Mouse (Mus musculus): ENCODE measurements at regions not wholly inside any gene's neighbourhood (a gene's known extent, or its start where the extent isn't known, plus 50 kb on each side); places are given as distances from the start of the nearest gene placed in this dataset.
A peak's percentile ranks its signal among the peaks of the same experiment; 100 is the strongest.

DNA sequence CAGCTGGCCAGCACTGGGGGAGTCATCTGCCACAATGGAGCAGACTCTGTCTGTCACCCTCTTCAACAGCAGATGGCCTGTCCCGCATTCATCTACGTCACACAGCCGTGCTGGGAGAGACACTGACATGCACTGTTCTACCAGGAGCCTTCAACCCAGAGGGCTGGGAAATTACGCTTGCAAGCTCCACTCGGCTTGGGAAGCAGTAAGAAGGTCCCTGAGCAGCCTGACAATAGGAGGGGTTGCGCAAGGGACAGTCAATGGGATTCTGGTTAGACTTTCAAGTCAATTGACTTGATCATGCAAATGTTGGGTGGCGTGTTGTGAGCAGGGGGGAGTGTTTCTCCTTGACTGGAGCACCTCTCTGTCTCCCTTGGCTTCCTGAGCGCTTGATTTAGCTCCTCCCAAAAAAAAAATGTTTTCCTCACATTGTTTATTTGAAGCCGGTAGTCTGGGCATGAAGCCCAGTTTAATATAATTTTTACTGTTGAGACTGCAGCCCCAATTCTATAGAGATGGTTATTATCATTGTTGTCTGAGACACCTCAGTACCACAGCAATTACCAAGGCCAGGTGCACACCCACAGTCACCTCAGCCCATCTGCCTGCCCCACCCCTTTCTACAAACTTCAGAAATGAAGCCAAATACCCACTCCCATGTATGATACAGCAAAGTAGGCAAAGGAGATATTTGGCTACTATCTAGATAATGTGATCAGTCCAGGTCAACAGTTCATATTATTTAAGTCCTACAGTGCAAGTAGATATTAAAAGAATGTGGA, 99.9 kb upstream of the Klf3 start:
- no peak for DNase-seq (ENCODE audit: extremely low spot score, low spot score)
- H3K36me3 ChIP-seq (replicated peaks), result no peaks in the 10 kb centered on the region
- WGBS, result 69% methylated on average over 9 of the region's 9 CpGs
- H3K4me1 ChIP-seq, result peaks cover 21% of the 10 kb centered on the region
- no peaks in the 10 kb centered on the region for H3K9me3 ChIP-seq
- H3K4me3 ChIP-seq, result no peak overlapping the region
- peak overlapping the region; percentile 56; the same call in 1 of the 2 replicates for H3K27ac ChIP-seq
- H3K27me3 ChIP-seq (ENCODE audit: poor library complexity, severe bottlenecking), result no peaks in the 10 kb centered on the region

DNA sequence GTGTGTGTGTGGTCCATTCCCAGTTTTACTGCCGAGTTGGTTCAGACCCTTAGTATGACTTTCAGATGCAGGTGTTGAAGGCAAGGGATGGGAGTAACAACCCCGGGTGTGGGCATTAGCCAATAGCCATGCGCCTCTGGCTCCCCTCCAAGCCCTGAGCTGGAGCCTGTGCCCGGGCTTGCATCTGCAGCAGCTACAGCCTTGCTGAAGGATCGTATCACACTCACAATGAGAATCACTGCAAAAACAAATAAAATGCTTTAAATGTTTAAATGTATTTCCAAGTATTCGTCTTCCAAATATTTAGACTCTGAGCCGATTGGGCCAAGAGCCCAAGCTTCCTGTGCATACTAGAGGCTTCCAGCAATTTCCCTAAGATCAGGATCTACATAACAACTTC, 99.0 kb upstream of the Klf3 start:
- no peak for DNase-seq (ENCODE audit: extremely low spot score, low spot score)
- Histone ChIP-seq H3K36me3 (replicated peaks) (no peaks in the 10 kb centered on the region), H3K27ac (no peak overlapping the region), H3K4me3 (no peak overlapping the region), H3K27me3 (ENCODE audit: poor library complexity, severe bottlenecking) (no peaks in the 10 kb centered on the region), H3K9me3 (no peaks in the 10 kb centered on the region), H3K4me1 (peaks cover 24% of the 10 kb centered on the region)
- WGBS, result 87% methylated on average over 7 of the region's 7 CpGs

DNA sequence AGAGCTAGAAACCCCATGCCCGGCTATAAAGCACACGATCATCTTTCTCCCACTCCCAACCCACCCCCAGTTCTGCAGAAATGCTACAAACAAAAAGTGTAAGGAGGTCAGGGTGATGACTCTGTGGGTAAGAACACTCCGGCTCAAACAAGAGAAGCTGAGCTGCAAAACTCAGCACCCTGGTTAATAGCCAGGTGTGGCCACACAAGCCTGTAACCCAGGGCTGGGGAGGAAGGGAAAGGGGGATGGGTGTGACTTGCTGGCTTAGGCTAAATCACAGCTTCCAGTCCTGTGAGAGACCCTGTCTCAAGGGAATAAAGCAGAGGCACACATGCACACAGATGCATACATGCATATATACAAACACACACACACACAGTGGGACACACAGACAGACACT, 96.6 kb upstream of the Klf3 start:
- WGBS, result 85% methylated on average over 3 of the region's 3 CpGs
- Histone ChIP-seq H3K9me3 (no peaks in the 10 kb centered on the region), H3K4me1 (peaks cover 33% of the 10 kb centered on the region), H3K27ac (no peak overlapping the region), H3K36me3 (replicated peaks) (no peaks in the 10 kb centered on the region), H3K4me3 (no peak overlapping the region), H3K27me3 (ENCODE audit: poor library complexity, severe bottlenecking) (no peaks in the 10 kb centered on the region)
- DNase-seq (ENCODE audit: extremely low spot score, low spot score), result no peak

DNA sequence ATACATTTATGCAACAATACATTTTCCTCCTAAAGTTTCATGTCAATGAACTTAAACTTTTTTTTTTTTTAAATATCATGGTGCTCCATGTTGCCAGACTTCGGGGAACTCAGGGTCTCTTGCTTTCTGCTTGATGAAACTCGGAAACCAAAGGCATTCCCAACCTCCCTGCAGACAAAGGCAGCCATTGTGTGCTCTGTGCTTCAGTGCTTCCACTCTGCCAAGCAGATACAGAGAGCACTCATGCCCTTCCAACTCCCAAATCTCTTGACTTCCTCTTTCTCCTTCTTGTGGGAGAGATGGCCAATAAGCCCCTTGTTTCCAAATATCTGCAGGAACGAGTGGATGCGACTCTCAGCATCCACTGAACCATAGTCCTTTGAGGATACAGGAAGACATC, 94.0 kb upstream of the Klf3 start:
- Histone ChIP-seq H3K4me1 (peaks cover 24% of the 10 kb centered on the region), H3K9me3 (no peaks in the 10 kb centered on the region), H3K27ac (peak overlapping the region; percentile 66), H3K36me3 (replicated peaks) (no peaks in the 10 kb centered on the region), H3K4me3 (no peak overlapping the region), H3K27me3 (ENCODE audit: poor library complexity, severe bottlenecking) (no peaks in the 10 kb centered on the region)
- WGBS, result 20% methylated on average over 4 of the region's 4 CpGs
- no peak for DNase-seq (ENCODE audit: extremely low spot score, low spot score)

DNA sequence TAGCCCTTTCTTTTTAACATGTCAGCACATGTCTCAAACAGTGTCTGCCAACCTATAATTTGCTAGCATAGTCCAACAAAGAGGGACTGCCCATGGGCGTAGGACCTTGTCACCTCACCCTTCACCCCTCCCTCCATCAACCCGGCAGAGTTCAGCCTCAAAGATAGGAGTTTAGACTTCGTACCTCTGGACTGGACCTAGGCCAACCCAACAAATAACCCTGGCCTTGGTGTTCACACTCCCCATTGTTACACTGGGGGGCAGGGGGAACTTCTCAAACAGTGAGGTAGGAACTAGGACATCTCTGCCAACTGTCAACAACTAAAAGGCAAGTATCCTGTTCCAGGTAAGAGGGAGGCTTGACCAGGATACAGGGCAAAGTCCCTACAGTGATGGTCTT, 93.0 kb upstream of the Klf3 start:
- 87% methylated on average over 3 of the region's 3 CpGs for WGBS
- 0 out of 2 replicates have a peak overlapping the region, but pooled peaks have one; percentile 66 for H3K27ac ChIP-seq
- no peak for DNase-seq (ENCODE audit: extremely low spot score, low spot score)

GRCm38 (mm10) chr5:64710968-64711367, 92.2 kb upstream of the Klf3 start:
- Histone ChIP-seq H3K9me3 (no peaks in the 10 kb centered on the region), H3K27me3 (ENCODE audit: poor library complexity, severe bottlenecking) (no peaks in the 10 kb centered on the region), H3K27ac (no peak overlapping the region), H3K36me3 (replicated peaks) (no peaks in the 10 kb centered on the region), H3K4me1 (peaks cover 32% of the 10 kb centered on the region), H3K4me3 (no peak overlapping the region)
- no peak for DNase-seq (ENCODE audit: extremely low spot score, low spot score)
- 95% methylated on average over 4 of the region's 4 CpGs for WGBS

More for the DNA sequence above, 93.0 kb upstream of the Klf3 start:
- no peaks in the 10 kb centered on the region for H3K9me3 ChIP-seq
- no peaks in the 10 kb centered on the region for H3K27me3 ChIP-seq (ENCODE audit: poor library complexity, severe bottlenecking)
- H3K4me3 ChIP-seq, result no peak overlapping the region
- H3K36me3 ChIP-seq (replicated peaks), result no peaks in the 10 kb centered on the region
- H3K4me1 ChIP-seq, result peaks cover 32% of the 10 kb centered on the region

- peaks cover 28% of the 10 kb centered on the region for H3K4me1 ChIP-seq
- 35% methylated on average over 10 of the region's 10 CpGs for WGBS
- H3K27ac ChIP-seq, result peak overlapping the region; percentile 84
- H3K36me3 ChIP-seq (replicated peaks), result no peaks in the 10 kb centered on the region
- no peak overlapping the region for H3K4me3 ChIP-seq
- H3K9me3 ChIP-seq, result no peaks in the 10 kb centered on the region
- peak; percentile 34 for DNase-seq (ENCODE audit: extremely low spot score, low spot score)
- no peaks in the 10 kb centered on the region for H3K27me3 ChIP-seq (ENCODE audit: poor library complexity, severe bottlenecking)
These were observed 89.0 kb upstream of the Klf3 start for GRCm38 (mm10) chr5:64714221-64714653.

GRCm38 (mm10) chr5:64714710-64715109, 88.5 kb upstream of the Klf3 start:
- Histone ChIP-seq H3K27ac (peak overlapping the region; percentile 84), H3K27me3 (ENCODE audit: poor library complexity, severe bottlenecking) (no peaks in the 10 kb centered on the region), H3K4me1 (peaks cover 23% of the 10 kb centered on the region), H3K36me3 (replicated peaks) (no peaks in the 10 kb centered on the region), H3K9me3 (peaks cover 5% of the 10 kb centered on the region; the same call in 1 of the 2 replicates), H3K4me3 (no peak overlapping the region)
- WGBS, result 52% methylated on average over 7 of the region's 7 CpGs
- DNase-seq (ENCODE audit: extremely low spot score, low spot score), result peak; percentile 40

- no peak for DNase-seq (ENCODE audit: extremely low spot score, low spot score)
- H3K27me3 ChIP-seq (ENCODE audit: poor library complexity, severe bottlenecking), result no peaks in the 10 kb centered on the region
- H3K27ac ChIP-seq, result no peak overlapping the region
- peaks cover 14% of the 10 kb centered on the region for H3K4me1 ChIP-seq
- peaks cover 5% of the 10 kb centered on the region; the same call in 1 of the 2 replicates for H3K9me3 ChIP-seq
- no peak overlapping the region for H3K4me3 ChIP-seq
- no peaks in the 10 kb centered on the region for H3K36me3 ChIP-seq (replicated peaks)
- 88% methylated on average over 4 of the region's 4 CpGs for WGBS
These were observed 86.6 kb upstream of the Klf3 start for GRCm38 (mm10) chr5:64716551-64716950.

GRCm38 (mm10) chr5:64722211-64722610, 81.0 kb upstream of the Klf3 start:
- H3K4me3 ChIP-seq, result no peak overlapping the region
- no peak overlapping the region for H3K27ac ChIP-seq
- H3K27me3 ChIP-seq (ENCODE audit: poor library complexity, severe bottlenecking), result no peaks in the 10 kb centered on the region
- H3K36me3 ChIP-seq (replicated peaks), result no peaks in the 10 kb centered on the region
- H3K9me3 ChIP-seq, result peaks cover 5% of the 10 kb centered on the region; the same call in 1 of the 2 replicates
- no peak for DNase-seq (ENCODE audit: extremely low spot score, low spot score)
- H3K4me1 ChIP-seq, result peaks cover 6% of the 10 kb centered on the region

DNA sequence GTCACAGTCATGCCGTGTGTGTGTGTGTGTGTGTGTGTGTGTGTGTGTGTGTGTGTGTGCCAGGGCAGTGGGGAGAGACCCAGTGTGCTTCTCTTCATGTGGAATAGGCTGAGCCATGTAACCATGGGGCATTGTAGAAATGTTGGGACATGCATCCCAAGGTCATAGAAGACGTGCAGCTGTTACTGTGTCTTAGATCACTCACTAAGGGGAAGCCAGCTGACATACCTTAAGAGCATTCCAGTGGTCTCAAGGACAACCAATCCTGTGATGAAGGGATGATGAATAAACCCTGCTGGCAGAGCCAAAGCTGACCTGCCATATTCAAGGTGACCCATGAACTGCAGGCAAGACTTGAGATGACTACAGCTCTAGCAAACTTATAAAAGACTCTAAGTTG, 75.3 kb upstream of the Klf3 start:
- no peaks in the 10 kb centered on the region for H3K36me3 ChIP-seq (replicated peaks)
- H3K27ac ChIP-seq, result no peak overlapping the region
- WGBS, result 91% methylated on average over 2 of the region's 2 CpGs

GRCm38 (mm10) chr5:64732356-64732755, 70.8 kb upstream of the Klf3 start:
- Histone ChIP-seq H3K36me3 (replicated peaks) (no peaks in the 10 kb centered on the region), H3K9me3 (no peaks in the 10 kb centered on the region)
- WGBS, result 85% methylated on average over 3 of the region's 3 CpGs

More for the DNA sequence above, 75.3 kb upstream of the Klf3 start:
- Histone ChIP-seq H3K4me3 (no peak overlapping the region), H3K9me3 (no peaks in the 10 kb centered on the region), H3K4me1 (peaks cover 7% of the 10 kb centered on the region), H3K27me3 (ENCODE audit: poor library complexity, severe bottlenecking) (no peaks in the 10 kb centered on the region)
- DNase-seq (ENCODE audit: extremely low spot score, low spot score), result no peak

DNA sequence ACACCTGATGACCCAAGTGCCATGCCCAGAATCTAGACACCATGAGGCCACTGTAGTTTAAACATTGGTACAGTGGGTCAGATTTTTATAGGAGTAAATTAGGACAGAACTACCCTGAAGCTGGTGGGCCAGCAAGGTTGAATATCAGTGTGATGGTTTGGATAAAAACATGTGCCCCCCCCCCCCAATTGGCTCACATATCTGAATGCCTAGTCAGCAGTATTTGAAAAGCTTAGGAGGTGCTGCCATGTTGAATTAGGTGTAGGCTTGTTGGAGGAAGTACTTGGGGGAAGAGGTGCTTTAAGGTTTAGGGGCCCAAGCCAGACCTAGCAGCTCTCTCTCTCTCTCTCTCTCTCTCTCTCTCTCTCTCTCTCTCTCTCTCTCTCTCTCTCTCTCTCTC, 66.2 kb upstream of the Klf3 start:
- DNase-seq (ENCODE audit: extremely low spot score, low spot score), result no peak
- no peaks in the 10 kb centered on the region for H3K27me3 ChIP-seq (ENCODE audit: poor library complexity, severe bottlenecking)
- H3K27ac ChIP-seq, result no peak overlapping the region
- no peaks in the 10 kb centered on the region for H3K36me3 ChIP-seq (replicated peaks)
- H3K4me1 ChIP-seq, result peaks cover 49% of the 10 kb centered on the region
- no peak overlapping the region for H3K4me3 ChIP-seq
- no peaks in the 10 kb centered on the region for H3K9me3 ChIP-seq

More at GRCm38 (mm10) chr5:64732356-64732755, 70.8 kb upstream of the Klf3 start:
- Histone ChIP-seq H3K27ac (no peak overlapping the region), H3K4me1 (peaks cover 5% of the 10 kb centered on the region), H3K27me3 (ENCODE audit: poor library complexity, severe bottlenecking) (no peaks in the 10 kb centered on the region), H3K4me3 (no peak overlapping the region)
- no peak for DNase-seq (ENCODE audit: extremely low spot score, low spot score)

Data from forebrain, embryonic 10.5 days (tissue).